Mouse (Mus musculus) testis, adult 2 months (tissue): Measurements from ENCODE around the gene Gm10681. TPM values are rescaled to one million over a fixed set of nuclear protein-coding genes. Genes with fewer than 3 reads are reported as not detected.
"Not testable (repeated sequence)": the region's sequence is repeated elsewhere in the genome, so short reads cannot be mapped to it uniquely, and the experiment has no call there.

Experiments
- H3K27ac ChIP-seq: fragments of 200-500 bp; 2 replicates; pipeline ENCODE4 v1.5.1; 2012; ENCODE audit warnings: low read depth, low read length; ENCODE audit not compliant: control insufficient read depth, insufficient read depth
- H3K27me3 ChIP-seq: fragments of 200-500 bp; 2 replicates; pipeline ENCODE4 v1.6.1; 2012; ENCODE audit warnings: mild to moderate bottlenecking, low read length, moderate library complexity; ENCODE audit not compliant: control insufficient read depth, insufficient read depth
- H3K36me3 ChIP-seq: fragments of 200-500 bp; 2 replicates; pipeline ENCODE4 v1.6.1; 2012; ENCODE audit warnings: mild to moderate bottlenecking, low read length; ENCODE audit not compliant: control insufficient read depth, insufficient read depth
- H3K4me1 ChIP-seq: fragments of 200-500 bp; 2 replicates; pipeline ENCODE4 v1.6.1; 2012; ENCODE audit warnings: low read length; ENCODE audit not compliant: control insufficient read depth, insufficient read depth
- H3K4me3 ChIP-seq: fragments of 200-500 bp; 2 replicates; pipeline ENCODE4 v1.5.1; 2012; ENCODE audit warnings: low read depth, mild to moderate bottlenecking, low read length, moderate library complexity, mixed read lengths; ENCODE audit not compliant: control insufficient read depth
- CTCF ChIP-seq: fragments of 200-500 bp; IDR thresholded peaks from 2 replicates; pipeline ENCODE4 v1.5.1; 2012; ENCODE audit warnings: low read depth, mild to moderate bottlenecking, inconsistent platforms, low read length, moderate library complexity; ENCODE audit not compliant: control insufficient read depth, insufficient read depth, insufficient replicate concordance
- POLR2A ChIP-seq: fragments of 200-500 bp; IDR thresholded peaks from 2 replicates; pipeline ENCODE4 v1.6.1; 2012; ENCODE audit warnings: low read depth, mild to moderate bottlenecking, inconsistent platforms, low read length, moderate library complexity; ENCODE audit not compliant: control insufficient read depth
- polyA plus RNA-seq: library from polyadenylated mRNA; depleted of rRNA; stranded (reverse); fragments of >200 nt; gene quantifications from 2 replicates; pipeline ENCODE4 v1.2.3, GENCODE M21; 2012

The Gm10681 gene
- polyA plus RNA-seq, 1 experiment = 0.52 TPM

GRCm38 (mm10) chr3:98587721-98588120 lies 886 bp downstream of the Gm10681 start:
- no peaks in the 10 kb centered on the region for H3K4me1 ChIP-seq
- H3K36me3 ChIP-seq = no peaks in the 10 kb centered on the region
- H3K27ac ChIP-seq = no peak overlapping the region
- H3K4me3 ChIP-seq = no peak overlapping the region
- H3K27me3 ChIP-seq = no peaks in the 10 kb centered on the region
- no peak for TF ChIP-seq CTCF
- no peak for TF ChIP-seq POLR2A

DNA sequence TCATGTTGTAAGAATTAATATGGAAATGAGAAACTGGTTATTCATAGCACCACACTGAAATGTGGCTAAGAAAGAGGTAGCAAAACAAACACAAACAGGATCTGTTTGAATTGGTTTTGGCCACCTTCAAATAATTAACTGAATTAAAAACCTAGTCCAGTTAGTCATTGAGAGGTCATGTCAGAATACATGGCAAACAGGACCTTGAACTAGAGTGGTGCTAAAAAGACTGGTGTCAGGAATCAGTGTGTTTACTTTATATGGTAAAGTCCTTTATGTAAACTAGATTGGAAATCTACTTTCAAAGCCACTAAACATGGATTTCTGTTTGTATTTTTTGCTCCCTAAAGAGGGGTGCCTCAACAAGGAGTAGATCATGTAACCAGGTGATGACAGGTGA lies 6.0 kb downstream of the Gm10681 start:
- not testable (repeated sequence) for H3K36me3 ChIP-seq, H3K27ac ChIP-seq, H3K27me3 ChIP-seq, H3K4me3 ChIP-seq, H3K4me1 ChIP-seq

DNA sequence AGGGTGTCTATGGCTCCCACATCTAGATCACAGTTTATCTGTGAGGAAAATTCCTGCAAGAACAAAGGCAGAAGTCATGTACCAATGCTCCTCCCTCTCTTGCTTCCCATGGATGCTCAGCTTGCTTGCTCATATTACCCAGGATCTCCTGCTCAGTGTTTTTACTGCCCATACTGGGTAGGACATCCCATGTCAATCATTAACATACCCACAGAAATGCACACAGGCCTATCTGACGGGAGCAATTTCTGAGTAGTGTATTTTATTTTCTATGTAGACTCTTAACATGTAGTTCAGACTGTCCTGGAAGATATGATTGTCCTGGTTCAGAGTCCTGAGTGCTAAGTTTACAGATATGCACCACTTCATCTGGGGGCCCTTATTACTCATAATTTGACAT lies 6.4 kb downstream of the Gm10681 start:
- H3K36me3 ChIP-seq, H3K27ac ChIP-seq, H3K4me3 ChIP-seq: not testable (repeated sequence)

DNA sequence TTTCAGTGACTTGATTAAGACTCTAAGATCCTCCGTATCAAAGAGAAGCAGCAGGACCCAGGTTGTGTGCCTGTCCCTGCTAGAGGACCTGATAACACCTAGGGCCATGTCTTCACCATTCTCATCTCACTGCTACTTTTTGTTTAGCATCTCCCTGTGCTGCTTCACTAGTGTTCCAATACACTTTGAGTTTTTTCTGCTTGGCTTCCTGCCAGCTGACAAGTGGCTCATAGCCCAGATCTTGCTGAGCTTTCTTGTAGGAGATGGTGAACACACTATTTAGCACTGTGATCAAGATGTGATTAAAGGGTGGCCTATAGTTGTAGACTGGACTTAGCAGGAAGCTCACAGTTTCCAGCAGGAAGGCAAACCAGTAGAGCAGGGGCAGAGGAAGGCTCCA lies 7.6 kb downstream of the Gm10681 start:
- H3K27me3 ChIP-seq, H3K36me3 ChIP-seq, H3K4me3 ChIP-seq, H3K4me1 ChIP-seq, H3K27ac ChIP-seq: not testable (repeated sequence)

More for the DNA sequence above, 6.4 kb downstream of the Gm10681 start:
- H3K4me1 ChIP-seq, H3K27me3 ChIP-seq: not testable (repeated sequence)

- not testable (repeated sequence) for H3K27ac ChIP-seq, H3K4me1 ChIP-seq, H3K36me3 ChIP-seq, H3K4me3 ChIP-seq, H3K27me3 ChIP-seq
These were observed 20.9 kb downstream of the Gm10681 start for GRCm38 (mm10) chr3:98567717-98568116.

GRCm38 (mm10) chr3:98564894-98565293 lies 23.7 kb downstream of the Gm10681 start:
- not testable (repeated sequence) for H3K4me3 ChIP-seq, H3K27ac ChIP-seq, H3K36me3 ChIP-seq, H3K4me1 ChIP-seq, H3K27me3 ChIP-seq

DNA sequence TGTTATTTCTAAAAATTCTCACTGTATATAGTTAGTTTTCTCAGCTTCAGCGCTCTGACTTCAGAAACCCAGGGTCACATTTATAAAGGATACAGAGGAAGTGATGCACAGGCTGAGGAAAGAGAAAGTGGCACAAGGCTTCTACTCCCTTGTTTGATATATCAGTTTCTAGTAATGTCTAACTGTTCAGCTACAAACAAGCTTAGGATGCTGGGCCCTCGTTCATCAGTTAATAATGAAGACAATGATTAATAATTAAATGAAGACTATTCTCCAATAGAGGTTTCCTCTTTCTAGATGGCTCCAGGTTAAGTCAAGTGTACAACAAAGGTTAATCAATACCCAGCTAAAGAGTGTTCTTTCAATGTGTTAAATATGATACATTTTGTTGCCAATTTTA lies 24.8 kb downstream of the Gm10681 start:
- not testable (repeated sequence) for H3K27ac ChIP-seq, H3K4me3 ChIP-seq, H3K27me3 ChIP-seq, H3K4me1 ChIP-seq, H3K36me3 ChIP-seq

DNA sequence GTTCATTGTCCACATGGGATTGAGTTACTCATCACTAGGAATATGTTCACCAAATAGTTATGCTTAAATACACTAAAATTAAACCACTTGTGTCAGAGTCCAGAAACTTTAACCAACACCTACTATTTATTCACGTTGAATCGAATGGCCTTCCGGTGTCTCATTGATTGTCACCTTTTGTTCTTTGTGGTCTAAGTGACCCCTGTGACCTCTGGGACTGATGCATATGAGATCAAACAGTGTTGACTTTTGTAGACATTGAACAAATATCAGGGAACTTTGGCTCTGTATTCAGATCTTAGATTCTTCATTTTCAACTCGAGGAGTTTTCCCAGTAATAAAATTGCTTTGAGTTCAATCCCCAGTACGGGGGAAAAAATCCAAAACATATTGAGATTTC lies 27.9 kb downstream of the Gm10681 start:
- H3K4me1 ChIP-seq, H3K27me3 ChIP-seq, H3K27ac ChIP-seq, H3K36me3 ChIP-seq, H3K4me3 ChIP-seq: not testable (repeated sequence)

DNA sequence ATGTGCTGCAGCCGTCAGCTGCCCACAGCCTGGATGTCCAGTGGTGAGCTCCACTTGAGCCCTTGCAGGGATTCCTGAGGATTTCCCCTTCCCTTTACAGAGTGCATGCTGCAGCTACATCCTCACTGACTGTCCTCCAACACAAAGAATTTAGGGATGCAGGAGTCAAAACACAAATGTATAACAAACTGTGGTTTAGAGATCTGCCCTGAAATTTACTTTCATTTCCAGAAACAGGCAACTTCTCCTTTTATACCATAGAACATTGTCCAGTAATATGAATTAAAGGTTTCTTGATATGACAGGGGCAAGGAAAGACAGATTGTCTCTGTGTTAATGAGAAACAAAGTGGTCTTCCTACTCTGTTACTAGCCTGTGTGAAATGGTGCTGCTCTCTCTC lies 37.8 kb downstream of the Gm10681 start:
- H3K36me3 ChIP-seq, H3K27ac ChIP-seq, H3K4me3 ChIP-seq, H3K4me1 ChIP-seq, H3K27me3 ChIP-seq: not testable (repeated sequence)

GRCm38 (mm10) chr3:98550215-98550614 lies 38.4 kb downstream of the Gm10681 start:
- not testable (repeated sequence) for H3K36me3 ChIP-seq, H3K4me1 ChIP-seq, H3K4me3 ChIP-seq, H3K27ac ChIP-seq, H3K27me3 ChIP-seq

GRCm38 (mm10) chr3:98548495-98548894 lies 40.1 kb downstream of the Gm10681 start:
- H3K4me3 ChIP-seq, H3K27me3 ChIP-seq, H3K4me1 ChIP-seq, H3K27ac ChIP-seq, H3K36me3 ChIP-seq: not testable (repeated sequence)

DNA sequence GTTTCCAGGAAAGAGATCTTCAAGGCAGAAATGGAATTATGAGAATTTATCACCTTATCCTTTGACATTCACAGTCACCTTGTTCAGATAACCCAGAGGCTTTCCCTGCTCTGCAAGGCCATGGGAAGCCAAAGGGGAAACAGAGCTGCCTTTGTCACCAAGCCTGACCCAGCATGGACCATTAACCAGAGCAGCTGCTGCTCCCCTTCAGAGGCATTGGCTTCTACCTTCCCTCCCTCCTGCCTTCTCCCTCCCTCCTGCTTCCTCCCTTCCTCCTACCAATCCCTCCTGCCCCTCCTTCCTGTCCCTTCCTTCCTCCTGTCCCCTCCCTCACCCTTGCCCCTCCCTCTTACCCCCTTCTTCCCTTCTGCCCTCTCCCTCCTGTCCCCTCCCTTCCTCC lies 41.0 kb downstream of the Gm10681 start:
- H3K27me3 ChIP-seq, H3K4me1 ChIP-seq, H3K4me3 ChIP-seq, H3K27ac ChIP-seq, H3K36me3 ChIP-seq: not testable (repeated sequence)

GRCm38 (mm10) chr3:98524978-98525377 lies 63.6 kb downstream of the Gm10681 start:
- H3K27me3 ChIP-seq, H3K4me3 ChIP-seq, H3K4me1 ChIP-seq, H3K36me3 ChIP-seq, H3K27ac ChIP-seq: not testable (repeated sequence)
